Mouse (Mus musculus) C2C12 (cell line): Measurements from ENCODE around the gene Acy3. TPM values are rescaled to one million over a fixed set of nuclear protein-coding genes. Genes with fewer than 3 reads are reported as not detected.

Experiments
- H3K27me3 ChIP-seq: one replicate; pipeline ENCODE4 v1.6.1; 2011; ENCODE audit not compliant: control insufficient read depth, insufficient read depth, insufficient read length
- H3K36me3 ChIP-seq: one replicate; pipeline ENCODE4 v1.6.1; 2011; ENCODE audit not compliant: control insufficient read depth, insufficient read depth
- H3K4me3 ChIP-seq: one replicate; pipeline ENCODE4 v1.5.1; 2011; ENCODE audit warnings: mild to moderate bottlenecking, control low read depth; ENCODE audit not compliant: poor library complexity, insufficient read depth, severe bottlenecking
- H3K79me2 ChIP-seq: one replicate; pipeline ENCODE4 v1.6.1; 2011; ENCODE audit not compliant: control insufficient read depth, insufficient read depth
- H3K79me3 ChIP-seq: one replicate; pipeline ENCODE4 v1.6.1; 2011; ENCODE audit warnings: low read depth, control low read depth
- H3ac ChIP-seq: one replicate; pipeline ENCODE3; 2011; ENCODE audit warnings: low read depth; ENCODE audit not compliant: control insufficient read depth, insufficient read length
- CEBPB ChIP-seq: IDR thresholded peaks from one replicate; pipeline ENCODE4 v1.6.1; 2011; ENCODE audit warnings: low read depth, mild to moderate bottlenecking, control low read depth, moderate library complexity
- CTCF ChIP-seq: IDR thresholded peaks from one replicate; pipeline ENCODE4 v1.5.1; 2011; ENCODE audit not compliant: control insufficient read depth, insufficient read depth, insufficient read length
- FOSL1 ChIP-seq: IDR thresholded peaks from one replicate; pipeline ENCODE4 v1.8.0; 2011; ENCODE audit warnings: mild to moderate bottlenecking, low read length; ENCODE audit not compliant: poor library complexity, insufficient read depth, severe bottlenecking
- MAX ChIP-seq: IDR thresholded peaks from one replicate; pipeline ENCODE4 v1.6.1; 2011; ENCODE audit warnings: mild to moderate bottlenecking, control low read depth
- MYOD1 ChIP-seq: IDR thresholded peaks from one replicate; pipeline ENCODE4 v1.6.1; 2011; ENCODE audit warnings: low read depth; ENCODE audit not compliant: control insufficient read depth, insufficient read length
- MYOG ChIP-seq: IDR thresholded peaks from one replicate; pipeline ENCODE4 v1.6.1; 2011; ENCODE audit not compliant: control insufficient read depth, insufficient read length; ENCODE audit errors: extremely low read depth
- USF1 ChIP-seq: IDR thresholded peaks from one replicate; pipeline ENCODE4 v1.6.1; 2011; ENCODE audit warnings: low read depth, mild to moderate bottlenecking, control low read depth, moderate library complexity
- polyA plus RNA-seq: library from polyadenylated mRNA; unstranded; fragments of >200 nt; fragmentation: generic; extraction: Trizol; gene quantifications from one replicate; pipeline ENCODE4 v1.2.1, GENCODE M21; 2012; ENCODE audit warnings: missing spikeins

The Acy3 gene
- polyA plus RNA-seq, 1 experiment = 3.5 TPM

- Histone ChIP-seq H3K36me3 (peaks cover 16% of the 10 kb centered on the region), H3K79me2 (no peaks in the 10 kb centered on the region), H3ac (no peak overlapping the region), H3K79me3 (no peaks in the 10 kb centered on the region), H3K4me3 (no peak overlapping the region), H3K27me3 (no peaks in the 10 kb centered on the region)
- TF ChIP-seq CEBPB (no peak), MYOG (no peak), MYOD1 (no peak), FOSL1 (no peak), USF1 (no peak), MAX (no peak), CTCF (no peak)
These were observed 15.4 kb downstream of the Acy3 start for GRCm38 (mm10) chr19:4001752-4002151.

- Histone ChIP-seq H3ac (no peak within 1 kb of the TSS), H3K79me2 (no peaks in the 10 kb centered on the region), H3K79me3 (no peaks in the 10 kb centered on the region), H3K4me3 (no peak within 1 kb of the TSS), H3K27me3 (no peaks in the 10 kb centered on the region), H3K36me3 (peaks cover 27% of the 10 kb centered on the region)
- no peak for TF ChIP-seq CEBPB
- TF ChIP-seq FOSL1 = no peak
- no peak for TF ChIP-seq CTCF
- no peak for TF ChIP-seq USF1
- TF ChIP-seq MYOD1 = no peak
- no peak for TF ChIP-seq MAX
- no peak for TF ChIP-seq MYOG
These were observed 16.7 kb downstream of the Acy3 start, which contains the start of gene Doc2g for GRCm38 (mm10) chr19:4003112-4003511. TSS of gene Doc2g (plus strand) at chr19:4003313.

- no peaks in the 10 kb centered on the region for H3K79me3 ChIP-seq
- H3K27me3 ChIP-seq = no peaks in the 10 kb centered on the region
- peaks cover 32% of the 10 kb centered on the region for H3K36me3 ChIP-seq
- H3ac ChIP-seq = no peak overlapping the region
- H3K4me3 ChIP-seq = no peak overlapping the region
- no peaks in the 10 kb centered on the region for H3K79me2 ChIP-seq
- TF ChIP-seq USF1 = no peak
- TF ChIP-seq FOSL1 = no peak
- no peak for TF ChIP-seq MYOG
- TF ChIP-seq MYOD1 = no peak
- no peak for TF ChIP-seq MAX
- no peak for TF ChIP-seq CEBPB
- TF ChIP-seq CTCF = no peak
These were observed 17.3 kb downstream of the Acy3 start for GRCm38 (mm10) chr19:4003641-4004040.

GRCm38 (mm10) chr19:4004331-4004730 is 18.0 kb downstream of the Acy3 start:
- H3K79me3 ChIP-seq = no peaks in the 10 kb centered on the region
- no peak overlapping the region for H3K4me3 ChIP-seq
- peaks cover 36% of the 10 kb centered on the region for H3K36me3 ChIP-seq
- H3K79me2 ChIP-seq = no peaks in the 10 kb centered on the region
- H3ac ChIP-seq = no peak overlapping the region
- no peaks in the 10 kb centered on the region for H3K27me3 ChIP-seq
- TF ChIP-seq FOSL1 (no peak), MYOG (no peak), CEBPB (no peak), USF1 (no peak), MYOD1 (no peak), CTCF (no peak), MAX (no peak)

- H3ac ChIP-seq = no peak overlapping the region
- H3K27me3 ChIP-seq = no peaks in the 10 kb centered on the region
- H3K79me3 ChIP-seq = no peaks in the 10 kb centered on the region
- peaks cover 43% of the 10 kb centered on the region for H3K36me3 ChIP-seq
- no peaks in the 10 kb centered on the region for H3K79me2 ChIP-seq
- H3K4me3 ChIP-seq = no peak overlapping the region
- TF ChIP-seq FOSL1 (no peak), MAX (no peak), CTCF (no peak), MYOD1 (no peak), CEBPB (no peak), MYOG (no peak), USF1 (no peak)
These were observed 18.7 kb downstream of the Acy3 start for GRCm38 (mm10) chr19:4005091-4005490.

GRCm38 (mm10) chr19:4005971-4006370 is 19.6 kb downstream of the Acy3 start:
- peaks cover 1% of the 10 kb centered on the region for H3K79me2 ChIP-seq
- no peaks in the 10 kb centered on the region for H3K27me3 ChIP-seq
- no peak overlapping the region for H3K4me3 ChIP-seq
- peaks cover 50% of the 10 kb centered on the region for H3K36me3 ChIP-seq
- no peak for TF ChIP-seq USF1
- no peak for TF ChIP-seq CEBPB
- TF ChIP-seq FOSL1 = no peak
- no peak for TF ChIP-seq MYOG
- no peak for TF ChIP-seq CTCF
- no peak for TF ChIP-seq MAX
- TF ChIP-seq MYOD1 = no peak
- no peaks in the 10 kb centered on the region for H3K79me3 ChIP-seq
- H3ac ChIP-seq = no peak overlapping the region
